Mouse (Mus musculus): ENCODE results near the gene Pstpip1. TPM values are rescaled to one million over a fixed set of nuclear protein-coding genes. Genes with fewer than 3 reads are reported as not detected.
A peak's percentile ranks its signal among the peaks of the same experiment; 100 is the strongest.

The Pstpip1 gene
- polyA plus RNA-seq, 1 experiment, result 5.0 TPM

DNA sequence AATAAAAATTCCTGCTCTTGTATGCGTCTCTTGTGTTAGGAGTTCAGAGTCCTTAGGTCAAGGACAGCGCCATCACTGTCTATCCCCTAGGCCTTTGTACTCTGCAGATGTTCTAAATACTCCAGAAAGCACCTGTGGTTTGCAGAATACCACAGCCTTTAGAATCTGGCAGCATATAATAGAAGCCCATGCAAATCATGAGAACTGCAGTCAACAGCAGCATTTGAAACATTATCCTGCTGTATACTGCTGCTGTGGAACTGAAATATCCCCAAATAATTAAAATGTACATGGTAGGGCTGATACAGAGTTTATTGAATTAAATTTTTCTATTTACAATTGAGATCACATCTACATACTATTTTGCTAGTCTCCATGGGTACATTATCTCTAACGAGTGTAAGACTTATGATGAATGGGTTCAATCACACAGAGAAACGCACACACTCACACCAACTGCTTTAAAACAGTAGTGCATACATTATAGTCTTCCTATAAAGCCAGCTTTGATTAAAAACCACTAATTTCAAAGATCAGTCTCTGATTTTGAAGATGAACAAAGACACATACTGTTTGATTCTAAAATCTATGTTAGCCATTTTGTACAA is 45.9 kb downstream of the Pstpip1 start:
- 89% methylated on average over 4 of the region's 4 CpGs for WGBS
- H3K27me3 ChIP-seq (ENCODE audit: control insufficient read depth, insufficient read depth, low read length), result no peaks in the 10 kb centered on the region
- TF ChIP-seq CTCF (IDR thresholded peaks at IDR 0.05; ENCODE audit: borderline replicate concordance, insufficient read depth, low read depth, low read length), result no peak
- TF ChIP-seq POLR2A (IDR thresholded peaks at IDR 0.05; ENCODE audit: borderline replicate concordance, insufficient read depth, low read length), result no peak

DNA sequence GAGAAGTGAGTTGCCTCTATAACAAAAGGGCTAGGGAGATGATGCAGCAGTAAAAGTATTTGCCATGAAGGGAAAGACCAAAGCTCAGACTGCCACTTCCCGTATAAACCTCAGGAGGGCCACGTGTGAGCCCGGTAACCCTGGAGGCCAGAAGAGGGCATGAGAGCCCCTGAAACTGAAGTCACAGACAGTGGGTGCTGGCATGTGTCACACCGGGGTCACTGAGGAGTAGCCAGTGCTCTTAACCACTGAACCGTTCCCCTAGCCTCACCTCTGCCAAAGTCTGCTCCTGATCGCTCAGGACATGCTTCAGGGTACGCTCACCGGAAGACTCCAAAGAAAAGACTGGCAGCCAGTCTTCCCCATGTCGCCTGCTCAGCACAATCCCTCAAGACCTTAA is 52.0 kb downstream of the Pstpip1 start:
- no peak for DNase-seq
- H3K27ac ChIP-seq (ENCODE audit: insufficient read depth, low read length), result no peak overlapping the region
- no peak overlapping the region for H3K4me3 ChIP-seq (replicated peaks; ENCODE audit: insufficient read depth, low read depth, low read length)
- TF ChIP-seq POLR2A (IDR thresholded peaks at IDR 0.05; ENCODE audit: borderline replicate concordance, insufficient read depth, low read length) (no peak), CTCF (IDR thresholded peaks at IDR 0.05; ENCODE audit: borderline replicate concordance, insufficient read depth, low read depth, low read length) (no peak)
- H3K4me1 ChIP-seq (ENCODE audit: control insufficient read depth, insufficient read depth, low read length), result no peaks in the 10 kb centered on the region
- 78% methylated on average over 9 of the region's 9 CpGs for WGBS
- H3K27me3 ChIP-seq (ENCODE audit: control insufficient read depth, insufficient read depth, low read length), result no peaks in the 10 kb centered on the region

More for the DNA sequence above, 45.9 kb downstream of the Pstpip1 start:
- Histone ChIP-seq H3K27ac (ENCODE audit: insufficient read depth, low read length) (no peak overlapping the region), H3K4me3 (replicated peaks; ENCODE audit: insufficient read depth, low read depth, low read length) (no peak overlapping the region), H3K4me1 (ENCODE audit: control insufficient read depth, insufficient read depth, low read length) (no peaks in the 10 kb centered on the region)
- no peak for DNase-seq

DNA sequence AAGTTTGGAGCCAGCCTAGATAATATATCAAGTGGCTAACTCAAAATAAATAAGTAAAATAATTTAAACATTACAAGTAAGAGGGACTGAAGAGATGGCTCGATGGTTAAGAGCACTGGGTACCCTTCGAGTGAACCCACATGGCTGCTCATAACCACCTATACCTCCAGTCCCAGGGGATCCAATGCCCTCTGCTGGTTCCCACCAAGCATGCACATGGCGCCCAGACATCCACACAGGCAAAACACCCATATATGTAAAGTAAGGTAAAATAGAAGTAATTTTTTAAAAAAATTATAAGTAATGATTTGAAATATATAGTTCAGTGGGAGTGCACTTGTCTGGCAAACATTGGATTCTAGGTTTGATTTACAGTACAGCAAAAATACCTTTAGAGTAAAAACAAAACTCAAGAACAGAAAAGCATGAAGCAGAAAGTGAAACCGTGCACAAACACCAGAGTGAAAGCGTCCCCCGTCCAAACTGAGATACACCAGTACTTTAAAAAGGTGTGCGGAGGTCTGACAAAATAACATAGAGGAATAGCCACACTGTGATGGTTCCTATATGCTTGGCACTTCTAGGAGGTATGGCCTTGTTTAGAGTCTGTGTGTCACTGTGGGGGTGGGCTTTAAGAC is 54.7 kb downstream of the Pstpip1 start:
- Histone ChIP-seq H3K4me1 (ENCODE audit: control insufficient read depth, insufficient read depth, low read length) (no peaks in the 10 kb centered on the region; the same call in 1 of the 2 replicates), H3K27me3 (ENCODE audit: control insufficient read depth, insufficient read depth, low read length) (no peaks in the 10 kb centered on the region), H3K27ac (ENCODE audit: insufficient read depth, low read length) (no peak overlapping the region), H3K4me3 (replicated peaks; ENCODE audit: insufficient read depth, low read depth, low read length) (no peak overlapping the region)
- TF ChIP-seq POLR2A (IDR thresholded peaks at IDR 0.05; ENCODE audit: borderline replicate concordance, insufficient read depth, low read length), result no peak
- TF ChIP-seq CTCF (IDR thresholded peaks at IDR 0.05; ENCODE audit: borderline replicate concordance, insufficient read depth, low read depth, low read length), result no peak
- DNase-seq, result no peak
- WGBS, result 94% methylated on average over 7 of the region's 7 CpGs

DNA sequence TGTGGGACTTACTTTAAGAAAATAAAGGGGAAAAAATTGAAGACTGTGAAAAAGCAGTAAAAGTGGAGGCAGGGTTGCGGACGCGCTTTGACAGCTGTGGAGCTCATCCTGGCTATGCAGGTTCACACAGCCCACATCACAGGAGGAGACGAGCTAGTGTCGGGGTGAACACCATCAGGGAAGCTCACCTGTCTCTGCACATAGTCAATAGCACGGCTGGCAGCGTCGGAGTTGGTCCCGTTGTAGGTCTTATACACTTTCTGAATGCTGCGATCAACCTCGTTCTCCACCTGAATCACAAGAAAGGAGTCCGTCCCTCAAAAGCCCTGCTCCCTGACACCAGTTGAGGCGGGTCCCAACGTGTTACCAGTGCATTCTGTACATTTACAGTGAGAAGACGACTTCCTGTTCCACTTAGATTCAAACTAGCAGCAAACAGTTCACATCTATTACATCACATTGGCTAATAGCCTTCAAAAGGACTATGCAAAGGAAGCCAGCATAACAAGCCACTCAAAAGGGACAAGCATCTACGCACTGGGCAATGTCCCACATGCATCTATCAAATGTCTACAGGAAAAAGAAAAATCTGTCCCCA is 56.7 kb downstream of the Pstpip1 start:
- no peak overlapping the region for H3K4me3 ChIP-seq (replicated peaks; ENCODE audit: insufficient read depth, low read depth, low read length)
- H3K27ac ChIP-seq (ENCODE audit: insufficient read depth, low read length), result no peak overlapping the region
- no peaks in the 10 kb centered on the region; the same call in none of the 2 replicates for H3K4me1 ChIP-seq (ENCODE audit: control insufficient read depth, insufficient read depth, low read length)
- WGBS, result 95% methylated on average over 16 of the region's 16 CpGs
- DNase-seq, result no peak
- TF ChIP-seq POLR2A (IDR thresholded peaks at IDR 0.05; ENCODE audit: borderline replicate concordance, insufficient read depth, low read length) (no peak), CTCF (IDR thresholded peaks at IDR 0.05; ENCODE audit: borderline replicate concordance, insufficient read depth, low read depth, low read length) (no peak)
- H3K27me3 ChIP-seq (ENCODE audit: control insufficient read depth, insufficient read depth, low read length), result no peaks in the 10 kb centered on the region

DNA sequence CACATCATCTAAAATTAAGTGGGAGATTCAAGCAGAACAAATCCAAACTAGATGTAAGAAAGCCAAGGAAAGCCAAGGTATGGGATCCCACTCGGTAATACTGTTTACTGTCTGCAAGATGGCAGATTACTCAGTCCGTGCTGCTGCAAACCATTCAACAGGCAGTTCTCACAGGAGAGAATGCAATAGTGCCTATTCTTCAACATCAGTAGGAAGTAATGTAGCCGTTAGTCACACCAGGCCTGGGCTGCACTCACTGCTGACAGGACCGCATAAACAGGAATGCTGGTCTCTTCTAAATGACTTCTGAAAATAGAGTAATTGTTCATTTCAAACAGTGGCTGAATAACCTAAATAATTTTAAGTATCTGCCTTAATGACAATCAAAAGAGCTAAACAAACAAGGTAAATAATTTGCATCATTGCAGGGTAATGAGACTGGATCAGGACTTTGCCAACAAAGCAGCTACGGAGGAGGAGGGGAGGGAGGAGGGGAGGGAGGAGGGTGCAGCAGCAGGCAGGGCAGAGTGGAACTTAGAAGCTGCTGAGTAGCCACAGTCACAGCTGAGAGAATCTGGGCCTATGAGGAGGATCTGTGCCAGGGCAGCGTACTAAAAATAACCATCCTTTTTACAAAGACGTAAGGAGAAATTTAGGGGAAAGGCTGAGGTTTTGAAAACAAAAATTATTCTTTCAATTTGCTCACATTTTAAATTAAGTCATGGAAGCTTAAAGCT is 62.2 kb downstream of the Pstpip1 start:
- peak in 1 of 2 experiments; percentile 57 for DNase-seq
- Histone ChIP-seq H3K4me3 (replicated peaks; ENCODE audit: insufficient read depth, low read depth, low read length) (no peak overlapping the region), H3K27me3 (ENCODE audit: control insufficient read depth, insufficient read depth, low read length) (no peaks in the 10 kb centered on the region), H3K4me1 (ENCODE audit: control insufficient read depth, insufficient read depth, low read length) (peaks cover 8% of the 10 kb centered on the region), H3K27ac (ENCODE audit: insufficient read depth, low read length) (peak overlapping the region; percentile 64; the same call in 1 of the 2 replicates)
- WGBS, result 19% methylated on average over 7 of the region's 7 CpGs
- TF ChIP-seq CTCF (IDR thresholded peaks at IDR 0.05; ENCODE audit: borderline replicate concordance, insufficient read depth, low read depth, low read length) (no peak), POLR2A (IDR thresholded peaks at IDR 0.05; ENCODE audit: borderline replicate concordance, insufficient read depth, low read length) (no peak)

DNA sequence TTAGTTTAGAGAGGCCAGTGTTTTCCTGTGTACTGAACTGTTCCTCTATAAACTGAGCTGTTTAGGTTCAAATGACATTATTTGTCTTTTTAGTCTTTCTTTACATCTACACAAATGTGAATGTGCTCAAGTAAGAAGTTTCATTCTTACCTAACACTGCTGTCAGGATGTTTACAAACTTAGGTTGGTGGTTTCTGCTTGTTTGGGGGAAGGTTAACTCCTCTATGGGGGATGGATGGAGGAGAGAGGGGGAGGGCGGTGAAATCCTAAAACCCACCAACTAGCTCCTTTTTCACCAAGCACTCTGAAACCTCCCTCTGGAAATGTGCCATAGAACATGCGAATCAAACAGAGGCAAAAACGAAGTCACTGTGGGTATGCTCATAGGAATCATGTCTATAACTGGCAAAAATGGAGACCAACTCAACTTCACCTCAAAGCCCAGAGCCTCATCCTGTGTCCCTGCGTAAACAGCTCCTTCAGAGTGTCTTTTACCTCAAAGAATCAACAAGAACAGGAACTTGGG is 62.8 kb downstream of the Pstpip1 start:
- Histone ChIP-seq H3K4me3 (replicated peaks; ENCODE audit: insufficient read depth, low read depth, low read length) (no peak overlapping the region), H3K27ac (ENCODE audit: insufficient read depth, low read length) (no peak overlapping the region), H3K27me3 (ENCODE audit: control insufficient read depth, insufficient read depth, low read length) (no peaks in the 10 kb centered on the region), H3K4me1 (ENCODE audit: control insufficient read depth, insufficient read depth, low read length) (peaks cover 8% of the 10 kb centered on the region)
- DNase-seq, result no peak
- WGBS, result 40% methylated on average over 4 of the region's 4 CpGs
- TF ChIP-seq POLR2A (IDR thresholded peaks at IDR 0.05; ENCODE audit: borderline replicate concordance, insufficient read depth, low read length), result no peak
- no peak for TF ChIP-seq CTCF (IDR thresholded peaks at IDR 0.05; ENCODE audit: borderline replicate concordance, insufficient read depth, low read depth, low read length)

DNA sequence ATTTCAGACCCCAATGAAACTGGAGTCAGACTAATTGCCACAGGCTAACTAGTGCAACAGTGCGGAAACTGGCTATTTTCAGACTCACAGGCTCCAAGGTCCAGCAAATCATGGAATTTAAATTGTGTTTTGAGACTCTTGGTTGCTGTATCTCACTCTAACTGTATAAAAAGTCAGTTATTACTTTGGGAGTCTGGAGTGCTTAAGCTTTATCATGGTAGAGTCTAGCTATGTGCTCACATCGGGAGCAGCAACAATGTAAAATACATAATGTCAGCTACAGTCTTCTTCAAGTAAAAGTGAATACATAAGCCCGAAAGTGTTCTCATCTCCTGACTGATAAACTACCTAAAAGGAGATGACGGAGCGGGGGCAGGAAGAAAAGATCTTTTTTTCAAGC is 64.8 kb downstream of the Pstpip1 start:
- 89% methylated on average over 5 of the region's 5 CpGs for WGBS

More for the DNA sequence above, 64.8 kb downstream of the Pstpip1 start:
- Histone ChIP-seq H3K4me3 (replicated peaks; ENCODE audit: insufficient read depth, low read depth, low read length) (no peak overlapping the region), H3K27me3 (ENCODE audit: control insufficient read depth, insufficient read depth, low read length) (no peaks in the 10 kb centered on the region), H3K27ac (ENCODE audit: insufficient read depth, low read length) (no peak overlapping the region), H3K4me1 (ENCODE audit: control insufficient read depth, insufficient read depth, low read length) (peaks cover 8% of the 10 kb centered on the region)
- no peak for DNase-seq
- TF ChIP-seq CTCF (IDR thresholded peaks at IDR 0.05; ENCODE audit: borderline replicate concordance, insufficient read depth, low read depth, low read length) (no peak), POLR2A (IDR thresholded peaks at IDR 0.05; ENCODE audit: borderline replicate concordance, insufficient read depth, low read length) (no peak)
